Mouse (Mus musculus): ENCODE results near the gene Vmp1. TPM values are rescaled to one million over a fixed set of nuclear protein-coding genes. Genes with fewer than 3 reads are reported as not detected.

Gene Vmp1
- polyA plus RNA-seq, 1 experiment: 157 TPM

DNA sequence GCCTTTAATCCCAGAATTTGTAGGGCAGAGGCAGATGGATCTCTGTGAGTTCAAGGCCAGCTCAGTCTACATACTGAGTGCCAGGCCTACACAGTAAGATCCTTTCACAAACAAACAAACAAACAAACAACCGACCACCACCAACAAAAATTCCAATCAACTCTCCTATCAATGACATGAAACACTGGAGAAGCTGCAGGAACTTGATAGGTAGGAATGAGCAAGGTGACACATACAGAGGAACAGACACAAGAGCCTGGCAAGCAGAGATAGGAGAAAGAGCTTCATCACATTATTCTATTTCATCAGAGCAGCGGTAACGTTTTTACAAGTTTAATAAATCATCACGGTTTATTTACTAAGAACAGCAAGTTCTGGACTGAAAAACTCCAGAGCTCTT, 56.9 kb downstream of the Vmp1 start:
- Histone ChIP-seq H3ac (ENCODE audit: control insufficient read depth, insufficient read length, low read depth) (no peak overlapping the region), H3K27me3 (ENCODE audit: control insufficient read depth, insufficient read depth, insufficient read length) (no peaks in the 10 kb centered on the region), H3K79me2 (ENCODE audit: control insufficient read depth, insufficient read depth) (peaks cover 53% of the 10 kb centered on the region), H3K4me3 (ENCODE audit: insufficient read depth, poor library complexity, severe bottlenecking) (no peak overlapping the region), H3K36me3 (ENCODE audit: control insufficient read depth, insufficient read depth) (peaks cover 21% of the 10 kb centered on the region), H3K79me3 (ENCODE audit: low read depth) (peaks cover 13% of the 10 kb centered on the region)
- TF ChIP-seq CTCF (IDR thresholded peaks at IDR 0.05; ENCODE audit: control insufficient read depth, insufficient read depth, insufficient read length) (no peak), MYOG (IDR thresholded peaks at IDR 0.05; ENCODE audit: control insufficient read depth, extremely low read depth, insufficient read length) (no peak), FOSL1 (IDR thresholded peaks at IDR 0.05; ENCODE audit: insufficient read depth, low read length, poor library complexity, severe bottlenecking) (no peak), USF1 (IDR thresholded peaks at IDR 0.05; ENCODE audit: low read depth) (no peak), MYOD1 (IDR thresholded peaks at IDR 0.05; ENCODE audit: control insufficient read depth, insufficient read length, low read depth) (no peak), CEBPB (IDR thresholded peaks at IDR 0.05; ENCODE audit: low read depth) (no peak), MAX (IDR thresholded peaks at IDR 0.05) (no peak)

GRCm38 (mm10) chr11:86624237-86624941, 59.2 kb downstream of the Vmp1 start:
- Histone ChIP-seq H3K79me3 (ENCODE audit: low read depth) (peaks cover 22% of the 10 kb centered on the region), H3K4me3 (ENCODE audit: insufficient read depth, poor library complexity, severe bottlenecking) (no peak overlapping the region), H3K36me3 (ENCODE audit: control insufficient read depth, insufficient read depth) (peaks cover 12% of the 10 kb centered on the region), H3K27me3 (ENCODE audit: control insufficient read depth, insufficient read depth, insufficient read length) (no peaks in the 10 kb centered on the region), H3K79me2 (ENCODE audit: control insufficient read depth, insufficient read depth) (peaks cover 71% of the 10 kb centered on the region), H3ac (ENCODE audit: control insufficient read depth, insufficient read length, low read depth) (no peak overlapping the region)
- TF ChIP-seq MYOG (IDR thresholded peaks at IDR 0.05; ENCODE audit: control insufficient read depth, extremely low read depth, insufficient read length) (no peak), MAX (IDR thresholded peaks at IDR 0.05) (peak; percentile 80), MYOD1 (IDR thresholded peaks at IDR 0.05; ENCODE audit: control insufficient read depth, insufficient read length, low read depth) (no peak), CEBPB (IDR thresholded peaks at IDR 0.05; ENCODE audit: low read depth) (peak; percentile 24), FOSL1 (IDR thresholded peaks at IDR 0.05; ENCODE audit: insufficient read depth, low read length, poor library complexity, severe bottlenecking) (peak; percentile 82), USF1 (IDR thresholded peaks at IDR 0.05; ENCODE audit: low read depth) (peak; percentile 99)

DNA sequence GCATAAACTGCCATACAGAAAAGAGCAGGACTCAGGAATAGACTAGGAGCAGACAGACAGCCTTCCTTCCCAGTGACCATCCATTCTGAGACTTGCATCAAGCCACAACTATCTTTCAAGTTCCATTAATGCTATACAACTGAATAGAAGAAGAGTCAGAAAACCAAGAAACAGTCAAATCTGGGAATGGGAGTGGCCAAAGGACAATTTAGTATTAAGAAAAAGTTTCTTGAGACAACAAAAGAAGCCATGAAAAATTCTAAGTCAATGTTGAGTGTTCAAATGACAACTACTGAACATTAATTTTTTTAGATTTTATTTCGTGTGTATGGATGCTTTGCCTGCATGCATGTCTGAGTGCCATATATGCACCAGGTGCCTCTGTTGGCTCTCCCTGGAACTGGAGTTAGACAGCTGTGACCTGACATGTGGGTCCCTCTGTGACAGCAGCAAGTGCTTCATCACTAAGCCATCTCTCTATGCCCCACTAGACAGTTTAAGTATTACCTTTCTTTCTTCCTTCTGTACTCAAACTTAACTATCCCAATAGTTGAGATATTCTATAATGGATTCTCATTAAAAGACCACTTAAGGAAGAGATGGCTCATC, 60.1 kb downstream of the Vmp1 start:
- no peak overlapping the region for H3K4me3 ChIP-seq (ENCODE audit: insufficient read depth, poor library complexity, severe bottlenecking)
- peaks cover 71% of the 10 kb centered on the region for H3K79me2 ChIP-seq (ENCODE audit: control insufficient read depth, insufficient read depth)
- no peak overlapping the region for H3ac ChIP-seq (ENCODE audit: control insufficient read depth, insufficient read length, low read depth)
- H3K79me3 ChIP-seq (ENCODE audit: low read depth): peaks cover 22% of the 10 kb centered on the region
- peaks cover 12% of the 10 kb centered on the region for H3K36me3 ChIP-seq (ENCODE audit: control insufficient read depth, insufficient read depth)
- TF ChIP-seq CTCF (IDR thresholded peaks at IDR 0.05; ENCODE audit: control insufficient read depth, insufficient read depth, insufficient read length): no peak
- TF ChIP-seq MAX (IDR thresholded peaks at IDR 0.05): no peak
- TF ChIP-seq CEBPB (IDR thresholded peaks at IDR 0.05; ENCODE audit: low read depth): no peak
- TF ChIP-seq MYOD1 (IDR thresholded peaks at IDR 0.05; ENCODE audit: control insufficient read depth, insufficient read length, low read depth): no peak
- no peak for TF ChIP-seq FOSL1 (IDR thresholded peaks at IDR 0.05; ENCODE audit: insufficient read depth, low read length, poor library complexity, severe bottlenecking)
- TF ChIP-seq MYOG (IDR thresholded peaks at IDR 0.05; ENCODE audit: control insufficient read depth, extremely low read depth, insufficient read length): no peak
- no peak for TF ChIP-seq USF1 (IDR thresholded peaks at IDR 0.05; ENCODE audit: low read depth)
- H3K27me3 ChIP-seq (ENCODE audit: control insufficient read depth, insufficient read depth, insufficient read length): no peaks in the 10 kb centered on the region

DNA sequence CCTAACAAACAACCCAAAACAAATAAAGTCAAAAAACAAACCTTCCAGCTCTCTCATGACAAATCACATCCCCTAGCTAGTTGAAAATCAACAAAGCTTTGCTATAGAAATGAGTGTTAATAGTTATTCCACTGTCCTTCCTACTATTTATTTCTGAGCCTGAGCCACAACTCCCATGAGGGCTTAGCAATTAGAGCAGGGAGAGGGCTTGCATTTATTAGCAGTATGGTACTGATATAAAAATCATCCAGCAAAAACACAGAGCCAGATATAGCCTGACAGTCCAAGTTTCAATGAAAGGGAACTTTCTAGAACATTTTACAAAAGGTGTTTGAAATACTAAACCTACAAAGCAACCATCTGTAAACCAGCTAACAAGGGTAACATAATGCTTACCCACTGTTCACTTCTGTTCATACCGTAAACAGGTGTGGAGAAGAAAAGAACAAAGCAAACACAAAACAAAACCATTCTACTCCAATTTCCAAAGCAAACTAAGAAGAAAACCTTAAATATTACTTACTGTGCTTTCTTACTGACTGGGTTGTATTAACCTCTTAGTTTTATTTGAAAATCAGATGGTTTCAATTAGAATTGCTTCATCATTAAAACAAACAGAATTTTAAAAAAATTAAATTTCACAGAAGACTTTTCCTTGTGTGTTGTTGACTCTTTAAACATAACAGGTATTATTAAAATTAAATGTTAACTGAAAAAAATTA, 61.3 kb downstream of the Vmp1 start:
- TF ChIP-seq MAX (IDR thresholded peaks at IDR 0.05) (no peak), MYOG (IDR thresholded peaks at IDR 0.05; ENCODE audit: control insufficient read depth, extremely low read depth, insufficient read length) (no peak), MYOD1 (IDR thresholded peaks at IDR 0.05; ENCODE audit: control insufficient read depth, insufficient read length, low read depth) (no peak), CTCF (IDR thresholded peaks at IDR 0.05; ENCODE audit: control insufficient read depth, insufficient read depth, insufficient read length) (no peak), USF1 (IDR thresholded peaks at IDR 0.05; ENCODE audit: low read depth) (no peak), FOSL1 (IDR thresholded peaks at IDR 0.05; ENCODE audit: insufficient read depth, low read length, poor library complexity, severe bottlenecking) (no peak)
- Histone ChIP-seq H3ac (ENCODE audit: control insufficient read depth, insufficient read length, low read depth) (no peak overlapping the region), H3K36me3 (ENCODE audit: control insufficient read depth, insufficient read depth) (peaks cover 2% of the 10 kb centered on the region), H3K79me2 (ENCODE audit: control insufficient read depth, insufficient read depth) (peaks cover 60% of the 10 kb centered on the region), H3K4me3 (ENCODE audit: insufficient read depth, poor library complexity, severe bottlenecking) (no peak overlapping the region), H3K27me3 (ENCODE audit: control insufficient read depth, insufficient read depth, insufficient read length) (no peaks in the 10 kb centered on the region), H3K79me3 (ENCODE audit: low read depth) (peaks cover 22% of the 10 kb centered on the region)

DNA sequence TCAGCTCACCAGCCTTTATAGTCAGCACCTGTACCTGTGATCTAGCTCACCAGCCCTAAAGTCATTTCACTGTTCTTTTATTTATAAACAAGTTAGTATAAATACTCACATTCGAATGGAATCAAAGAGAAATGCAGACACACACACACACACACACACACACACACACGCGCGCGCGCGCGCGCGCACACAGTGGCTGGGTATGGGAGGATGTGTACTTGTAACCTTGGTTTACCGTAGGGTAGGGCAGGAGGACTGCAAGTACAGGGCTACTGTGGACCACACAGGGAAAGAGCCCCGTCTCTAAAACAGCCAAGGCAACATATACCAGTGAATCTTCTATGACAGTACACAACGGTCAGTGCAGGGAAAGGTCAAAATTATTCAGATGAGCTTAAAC, 62.5 kb downstream of the Vmp1 start:
- no peaks in the 10 kb centered on the region for H3K27me3 ChIP-seq (ENCODE audit: control insufficient read depth, insufficient read depth, insufficient read length)
- TF ChIP-seq USF1 (IDR thresholded peaks at IDR 0.05; ENCODE audit: low read depth) (no peak), MAX (IDR thresholded peaks at IDR 0.05) (no peak), CTCF (IDR thresholded peaks at IDR 0.05; ENCODE audit: control insufficient read depth, insufficient read depth, insufficient read length) (no peak), FOSL1 (IDR thresholded peaks at IDR 0.05; ENCODE audit: insufficient read depth, low read length, poor library complexity, severe bottlenecking) (no peak), MYOG (IDR thresholded peaks at IDR 0.05; ENCODE audit: control insufficient read depth, extremely low read depth, insufficient read length) (no peak), MYOD1 (IDR thresholded peaks at IDR 0.05; ENCODE audit: control insufficient read depth, insufficient read length, low read depth) (no peak), CEBPB (IDR thresholded peaks at IDR 0.05; ENCODE audit: low read depth) (no peak)
- H3K4me3 ChIP-seq (ENCODE audit: insufficient read depth, poor library complexity, severe bottlenecking): no peak overlapping the region
- no peak overlapping the region for H3ac ChIP-seq (ENCODE audit: control insufficient read depth, insufficient read length, low read depth)
- peaks cover 19% of the 10 kb centered on the region for H3K79me3 ChIP-seq (ENCODE audit: low read depth)
- peaks cover 2% of the 10 kb centered on the region for H3K36me3 ChIP-seq (ENCODE audit: control insufficient read depth, insufficient read depth)
- H3K79me2 ChIP-seq (ENCODE audit: control insufficient read depth, insufficient read depth): peaks cover 52% of the 10 kb centered on the region

Data from C2C12 (cell line).